Mouse (Mus musculus): Measurements from ENCODE around the gene Eya3.
A peak's percentile ranks its signal among the peaks of the same experiment; 100 is the strongest.
"Not testable (repeated sequence)": the region's sequence is repeated elsewhere in the genome, so short reads cannot be mapped to it uniquely, and the experiment has no call there.

Gene Eya3

DNA sequence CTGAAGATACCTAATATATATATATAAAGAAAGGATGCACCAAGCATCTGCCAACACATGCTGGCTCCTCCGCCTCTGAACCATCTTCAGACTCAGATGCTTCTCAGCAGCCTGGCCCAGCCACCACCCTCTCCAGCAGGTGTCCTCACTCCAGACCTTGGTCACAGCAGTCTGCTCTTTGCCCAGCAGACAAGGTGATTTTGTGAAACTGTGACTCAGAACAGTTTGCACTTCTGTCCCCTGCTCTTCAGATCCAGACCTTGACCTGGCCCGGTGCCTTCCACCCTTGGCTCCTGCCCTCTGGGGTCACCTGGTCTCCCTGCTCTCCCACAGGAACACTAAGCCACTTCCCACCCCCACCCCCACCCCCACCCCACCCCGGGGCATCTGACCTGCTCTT lies 97.1 kb downstream of the Eya3 start:
- DNase-seq (ENCODE audit: extremely low read depth, low read depth, low spot score), result no peak

DNA sequence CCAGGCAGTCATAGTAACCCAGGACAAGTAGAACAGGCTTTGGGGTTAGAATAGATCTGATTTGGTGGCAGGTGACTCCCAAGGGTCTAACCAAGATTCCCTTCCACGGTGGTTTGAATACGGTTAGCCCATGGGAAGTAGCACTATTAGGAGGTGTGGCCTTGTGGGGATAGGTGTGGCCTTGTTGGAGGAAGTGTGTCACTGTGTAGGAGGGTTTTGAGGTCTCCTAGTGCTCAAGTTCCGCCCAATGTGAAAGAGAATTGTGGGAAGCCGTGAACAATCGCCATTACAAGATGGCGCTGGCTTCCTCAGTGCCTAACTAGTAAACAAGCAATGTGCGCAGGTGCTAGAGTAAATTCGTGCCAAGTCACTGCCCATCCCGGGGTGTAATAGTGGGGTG lies 98.4 kb downstream of the Eya3 start:
- DNase-seq (ENCODE audit: extremely low read depth, low read depth, low spot score), result not testable (repeated sequence)

DNA sequence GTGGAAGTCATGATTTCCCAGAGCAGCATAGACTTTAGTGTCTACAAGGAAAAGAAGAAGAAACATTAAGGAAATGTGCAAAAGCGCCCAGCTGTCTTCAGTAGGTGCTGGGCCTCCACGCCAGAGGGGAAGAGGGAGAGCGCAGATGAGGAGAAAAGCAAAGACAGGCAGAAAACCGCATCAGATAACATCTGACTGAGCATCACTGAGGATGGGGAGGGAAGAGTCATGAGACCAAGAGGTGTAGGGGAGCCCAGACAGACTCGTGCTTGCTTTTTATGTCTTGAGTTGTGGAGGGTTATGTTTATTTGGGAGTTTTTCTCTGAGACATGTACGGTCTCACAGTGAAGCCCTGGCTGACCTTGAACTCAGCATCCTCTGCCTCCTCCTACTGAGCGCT lies 102.7 kb downstream of the Eya3 start:
- DNase-seq (ENCODE audit: extremely low read depth, low read depth, low spot score), result no peak

- no peak for DNase-seq (ENCODE audit: extremely low read depth, low read depth, low spot score)
Observed at GRCm38 (mm10) chr4:132743992-132744911, 105.5 kb downstream of the Eya3 start.

- no peak for DNase-seq (ENCODE audit: extremely low read depth, low read depth, low spot score)
Observed at GRCm38 (mm10) chr4:132746911-132747517, 108.2 kb downstream of the Eya3 start.

- no peak for DNase-seq (ENCODE audit: extremely low read depth, low read depth, low spot score)
Observed at GRCm38 (mm10) chr4:132747664-132748259, 109.0 kb downstream of the Eya3 start.

DNA sequence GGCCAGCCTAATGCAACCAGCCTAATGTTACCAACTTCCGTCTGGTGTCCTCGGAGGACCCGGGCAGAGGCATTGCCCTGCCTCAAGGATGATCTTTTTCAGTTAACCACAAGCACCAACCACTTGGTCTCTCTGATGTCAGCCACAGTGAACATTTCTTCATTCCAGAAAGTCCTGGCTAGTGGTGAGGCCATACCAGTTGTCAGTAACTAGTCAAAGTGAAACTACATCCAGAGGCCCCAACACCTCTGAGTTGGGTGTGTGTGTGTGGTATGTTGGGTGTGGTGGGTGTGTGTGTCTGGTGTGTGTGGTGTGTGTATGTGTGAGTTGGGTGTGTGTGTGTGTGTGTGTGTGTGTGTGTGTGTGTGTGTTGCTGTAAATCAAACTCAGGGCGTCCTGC lies 110.0 kb downstream of the Eya3 start:
- no peak for DNase-seq (ENCODE audit: extremely low read depth, low read depth, low spot score)

DNA sequence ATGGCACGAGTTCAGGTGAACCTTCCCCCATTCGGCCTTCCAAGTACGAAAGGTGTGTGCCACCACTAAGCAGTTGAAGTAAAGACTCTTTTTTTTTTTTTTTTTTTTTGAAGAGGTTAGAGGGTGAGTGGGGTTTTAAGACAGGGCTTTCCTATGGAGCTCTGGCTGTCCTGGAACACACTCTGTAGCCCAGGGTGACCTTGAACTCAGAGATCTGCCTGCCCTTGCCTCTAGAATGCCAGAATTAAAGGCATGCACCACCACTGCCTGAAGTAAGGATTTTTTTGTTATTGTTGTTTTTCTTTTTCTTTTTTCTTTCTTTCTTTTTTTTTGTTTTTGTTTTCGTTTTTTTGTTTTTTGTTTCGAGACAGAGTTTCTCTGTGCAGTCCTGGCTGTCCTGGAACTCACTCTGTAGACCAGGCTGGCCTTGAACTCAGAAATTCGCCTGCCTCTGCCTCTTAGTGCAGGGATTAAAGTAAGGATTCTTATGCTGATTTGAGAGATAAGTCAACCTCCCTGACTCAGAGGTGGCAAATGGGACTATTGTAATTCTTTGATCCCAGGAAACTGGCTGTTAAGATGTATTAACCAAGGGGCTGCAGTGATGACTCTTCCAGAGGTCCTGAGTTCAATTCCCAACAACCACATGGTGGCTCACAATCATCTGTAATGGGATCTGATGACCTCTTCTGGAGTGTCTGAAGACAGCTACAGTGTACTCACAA lies 110.6 kb downstream of the Eya3 start:
- DNase-seq (ENCODE audit: extremely low read depth, low read depth, low spot score), result no peak

GRCm38 (mm10) chr4:132752992-132753391 lies 114.2 kb downstream of the Eya3 start:
- DNase-seq (ENCODE audit: extremely low read depth, low read depth, low spot score), result no peak

DNA sequence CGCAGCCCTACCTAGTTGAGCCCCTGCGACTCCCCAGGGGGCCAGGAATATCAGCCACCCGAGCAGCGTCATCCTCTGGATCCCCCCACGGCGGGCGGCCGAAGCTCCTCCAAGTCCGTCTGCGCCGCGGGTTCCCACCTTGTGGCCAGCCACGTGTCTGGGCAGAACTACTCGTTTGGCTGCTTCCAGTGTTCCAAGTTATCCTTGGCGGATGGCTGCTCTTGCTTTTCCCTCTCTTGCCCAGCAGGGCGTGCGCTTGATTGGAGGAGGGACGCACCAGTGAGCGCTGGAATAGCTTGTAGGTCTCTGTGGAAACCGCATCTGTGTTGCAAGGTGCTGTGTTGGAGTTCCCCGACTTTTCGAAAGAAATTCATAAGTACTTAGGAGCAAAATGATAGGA lies 118.2 kb downstream of the Eya3 start, which contains the start of gene Smpdl3b:
Gene Smpdl3b, minus strand, starts transcription at position 279 of the 400 bp plus-strand sequence.
- DNase-seq (ENCODE audit: extremely low read depth, low read depth, low spot score), result peak; percentile 64

- no peak for DNase-seq (ENCODE audit: extremely low read depth, low read depth, low spot score)
Observed at GRCm38 (mm10) chr4:132757633-132758351, 119.0 kb downstream of the Eya3 start.

GRCm38 (mm10) chr4:132760296-132760695 lies 121.5 kb downstream of the Eya3 start:
- DNase-seq (ENCODE audit: extremely low read depth, low read depth, low spot score), result no peak

DNA sequence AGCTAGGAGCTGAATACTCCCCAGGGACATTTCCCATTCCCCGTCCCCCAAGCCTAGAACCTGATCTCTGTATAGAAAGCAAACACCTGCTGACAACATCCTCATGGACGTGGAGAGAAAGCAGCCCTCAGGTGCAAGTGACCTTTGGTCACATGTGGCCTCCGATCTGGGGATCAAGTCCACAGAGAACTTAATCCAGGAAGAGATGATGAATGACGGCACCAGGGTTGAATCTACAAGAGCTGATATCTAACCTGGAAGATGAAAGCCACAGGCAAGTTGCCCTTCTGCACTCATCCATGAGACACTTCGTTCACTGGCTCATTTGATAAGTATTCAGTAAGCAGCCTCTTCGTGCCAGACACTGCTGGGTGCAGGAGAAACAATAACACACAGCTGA lies 123.8 kb downstream of the Eya3 start:
- DNase-seq (ENCODE audit: extremely low read depth, low read depth, low spot score), result no peak

- DNase-seq (ENCODE audit: extremely low read depth, low read depth, low spot score), result not testable (repeated sequence)
Observed at GRCm38 (mm10) chr4:132763125-132763524, 124.3 kb downstream of the Eya3 start.

GRCm38 (mm10) chr4:132767914-132768876 lies 129.4 kb downstream of the Eya3 start, which contains the start of gene Rpa2:
TSS of gene Rpa2 (plus strand) at chr4:132768332.
- peak; percentile 99 for DNase-seq (ENCODE audit: extremely low read depth, low read depth, low spot score)

DNA sequence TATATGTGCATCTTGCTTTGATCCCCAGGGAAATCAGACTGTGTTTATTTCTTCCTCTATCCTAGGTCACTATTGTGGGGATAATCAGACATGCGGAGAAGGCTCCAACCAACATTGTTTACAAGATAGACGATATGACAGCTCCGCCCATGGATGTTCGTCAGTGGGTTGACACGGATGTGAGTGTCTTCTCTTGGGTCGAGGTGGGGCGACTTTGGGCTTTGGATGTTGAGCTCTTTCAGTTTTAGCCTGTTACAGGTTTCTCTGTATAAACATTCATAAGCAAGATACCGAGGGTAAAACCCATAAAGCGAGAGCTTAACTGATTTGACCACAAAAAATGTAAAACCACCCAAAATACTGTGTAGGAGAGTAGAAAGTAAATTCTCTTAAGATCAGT lies 133.0 kb downstream of the Eya3 start:
- DNase-seq (ENCODE audit: extremely low read depth, low read depth, low spot score), result no peak
